Mouse (Mus musculus) common myeloid progenitor, adult 5-6 weeks (primary cell): ENCODE data around the gene Tmem174. TPM values are rescaled to one million over a fixed set of nuclear protein-coding genes. Genes with fewer than 3 reads are reported as not detected.

Experiments
- ATAC-seq: replicated peaks from 2 replicates; pipeline ENCODE4 v1.8.0; 2016; ENCODE audit warnings: low read depth, mild to moderate bottlenecking, moderate TSS enrichment, inconsistent platforms; ENCODE audit not compliant: poor library complexity, severe bottlenecking
- total RNA-seq: library from RNA; stranded (forward); fragments of 200-1000, 187-1606 nt; gene quantifications from 2 replicates; pipeline ENCODE4 v1.2.3, GENCODE M21; 2017

Gene Tmem174
- total RNA-seq, 1 experiment from 2014 or later: not detected

DNA sequence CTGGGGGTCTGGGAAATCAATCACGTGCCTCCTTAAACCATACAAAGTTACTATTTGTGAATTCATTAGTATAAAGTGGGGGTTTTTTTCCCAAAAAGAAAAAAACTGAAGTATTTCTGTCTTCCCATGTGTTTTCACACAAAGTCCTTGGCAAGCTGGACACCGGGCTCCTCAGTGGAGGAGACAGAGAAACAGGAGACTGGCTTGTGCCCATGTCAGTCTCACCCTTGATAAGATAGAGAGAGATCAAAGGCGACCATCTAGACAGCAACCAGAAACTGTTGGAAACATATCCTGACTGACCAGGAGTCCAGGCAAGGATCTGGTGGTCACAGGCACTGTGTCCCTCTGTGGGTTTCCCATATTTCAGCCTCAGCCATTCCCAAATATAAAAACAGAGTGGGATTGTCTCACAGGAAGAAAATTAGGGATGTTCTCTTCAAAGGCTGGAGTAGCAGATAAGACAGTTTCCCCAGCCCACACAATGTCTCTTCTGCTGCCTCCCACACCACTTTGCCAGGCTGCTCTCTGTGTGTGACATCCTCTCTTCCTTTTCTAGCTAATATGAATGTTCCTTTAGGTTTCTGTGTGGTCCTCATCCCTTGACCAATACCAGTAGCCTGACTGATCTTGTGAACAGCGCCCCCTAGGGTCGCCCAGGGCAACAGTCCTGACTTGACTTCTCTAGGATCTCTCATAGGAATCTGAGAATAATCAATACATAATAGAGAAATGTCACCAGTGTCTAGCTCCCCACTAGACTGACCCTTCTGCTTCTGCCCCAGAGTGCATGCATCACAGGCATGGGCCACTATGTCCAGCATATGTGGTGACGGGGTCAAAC is 3.3 kb downstream of the Tmem174 start:
- no peak for ATAC-seq

- no peak for ATAC-seq
Measured at GRCm38 (mm10) chr13:98632306-98632942, 4.8 kb downstream of the Tmem174 start.

DNA sequence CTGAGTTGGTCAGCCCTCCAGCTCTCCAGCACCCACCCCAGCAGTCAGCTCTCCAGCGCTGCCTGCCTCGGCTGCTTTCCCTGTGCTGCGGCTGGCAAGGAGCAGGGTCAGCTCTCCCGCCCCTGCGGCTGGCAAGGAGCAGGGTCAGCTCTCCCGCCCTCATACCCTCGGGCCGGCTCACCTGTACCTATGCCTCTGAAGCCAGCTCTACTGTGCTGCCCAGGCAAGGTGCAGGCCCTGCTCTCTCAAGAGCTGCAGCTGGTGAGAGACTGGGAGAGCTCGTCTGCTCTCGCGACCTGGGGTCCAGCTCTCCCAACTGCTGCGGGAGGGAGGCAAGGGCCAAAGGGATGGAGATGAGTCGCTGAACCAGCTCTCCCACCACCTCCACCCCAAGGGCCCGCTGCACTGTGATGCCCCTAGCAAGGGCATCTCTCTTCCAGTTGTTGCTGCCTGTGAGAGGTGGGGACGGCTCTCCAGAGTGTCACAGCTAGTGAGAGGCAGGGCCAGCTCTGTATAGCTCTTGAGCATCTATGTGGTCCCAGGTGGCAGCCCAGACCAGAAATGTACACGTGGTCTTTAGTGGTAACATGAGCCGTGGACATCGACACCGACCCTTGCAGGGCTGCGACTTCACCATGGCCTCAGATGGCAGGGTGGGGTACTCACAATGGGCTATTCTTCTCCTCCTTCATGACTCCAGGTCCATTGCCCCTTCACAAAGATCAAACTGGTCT is 5.9 kb downstream of the Tmem174 start:
- ATAC-seq: no peak

GRCm38 (mm10) chr13:98626736-98627135 is 10.5 kb downstream of the Tmem174 start:
- ATAC-seq: no peak

DNA sequence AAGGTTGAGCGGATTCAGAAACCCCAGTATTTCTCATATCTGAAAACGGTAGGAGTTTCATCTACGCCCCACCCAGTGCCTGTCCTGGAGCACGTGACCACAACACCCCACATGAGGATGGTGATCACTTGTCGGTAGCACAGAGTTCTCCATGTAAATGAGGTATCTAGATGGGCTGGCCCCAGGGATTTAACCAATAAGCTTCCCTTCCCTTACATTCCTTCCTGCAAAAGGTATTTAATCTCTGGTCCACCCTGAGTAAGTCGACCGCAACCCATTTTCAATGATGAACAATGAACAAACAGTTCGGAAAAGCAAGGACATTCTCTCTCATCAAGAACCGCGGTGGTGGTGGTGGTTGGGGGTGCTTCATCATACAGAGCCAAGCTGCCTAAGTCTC is 12.7 kb downstream of the Tmem174 start:
- no peak for ATAC-seq

- no peak for ATAC-seq
Measured at GRCm38 (mm10) chr13:98622881-98623549, 14.2 kb downstream of the Tmem174 start.

- no peak for ATAC-seq
Measured at GRCm38 (mm10) chr13:98617429-98618067, 19.7 kb downstream of the Tmem174 start.

DNA sequence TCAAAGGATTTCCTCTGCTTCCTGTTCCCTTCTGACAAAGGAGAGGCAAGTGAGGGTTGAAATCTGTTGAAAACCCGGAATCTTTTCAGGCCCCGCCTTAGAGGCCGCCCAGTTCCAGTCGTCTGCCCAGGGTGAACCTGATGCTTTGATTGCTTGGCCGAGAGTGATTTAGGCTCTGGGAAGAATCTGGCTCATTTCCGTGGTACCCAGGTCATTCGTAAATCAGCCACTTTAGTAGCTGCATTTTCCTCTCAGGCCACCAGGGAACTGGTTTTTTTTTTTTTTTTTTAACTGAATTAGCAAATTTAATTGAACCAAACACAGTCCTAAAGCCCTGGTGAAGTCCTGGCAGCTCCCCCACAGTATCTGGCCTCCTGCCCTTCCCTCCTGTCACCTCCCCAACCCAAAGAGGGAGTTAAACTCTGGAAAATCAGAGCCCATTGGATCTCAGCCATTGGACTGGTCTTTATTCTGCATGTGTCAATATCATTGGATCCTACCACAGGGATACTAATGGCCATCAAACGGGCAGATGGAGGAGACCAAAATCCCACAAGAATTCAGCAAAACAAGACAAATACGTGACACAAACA is 29.2 kb downstream of the Tmem174 start:
- ATAC-seq: no peak

- no peak for ATAC-seq
Measured at GRCm38 (mm10) chr13:98603799-98604198, 33.4 kb downstream of the Tmem174 start.

- ATAC-seq: no peak
Measured at GRCm38 (mm10) chr13:98596746-98597145, 40.5 kb downstream of the Tmem174 start.

- ATAC-seq: no peak
Measured at GRCm38 (mm10) chr13:98594726-98595141, 42.5 kb downstream of the Tmem174 start.

- no peak for ATAC-seq
Measured at GRCm38 (mm10) chr13:98593938-98594539, 43.2 kb downstream of the Tmem174 start.

DNA sequence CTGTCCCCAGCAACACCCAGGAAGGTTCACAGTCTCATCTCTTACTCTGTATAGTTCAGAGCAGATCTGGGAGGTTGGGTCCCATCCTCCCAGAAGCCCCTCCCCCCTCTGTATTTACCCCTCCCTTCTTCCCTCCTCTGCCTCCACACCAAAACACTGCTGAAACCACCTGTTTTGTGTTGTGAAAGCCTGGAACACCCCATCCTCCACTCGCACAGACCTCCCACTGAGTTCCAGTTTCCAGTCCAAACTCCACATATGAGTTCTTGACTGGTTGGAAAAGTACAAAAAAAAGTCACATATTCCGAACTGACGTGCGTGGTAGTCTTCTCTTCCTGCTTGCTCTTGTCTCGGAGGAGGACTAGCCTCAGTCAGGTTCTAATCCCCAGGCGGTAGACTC is 45.8 kb downstream of the Tmem174 start:
- ATAC-seq: no peak

DNA sequence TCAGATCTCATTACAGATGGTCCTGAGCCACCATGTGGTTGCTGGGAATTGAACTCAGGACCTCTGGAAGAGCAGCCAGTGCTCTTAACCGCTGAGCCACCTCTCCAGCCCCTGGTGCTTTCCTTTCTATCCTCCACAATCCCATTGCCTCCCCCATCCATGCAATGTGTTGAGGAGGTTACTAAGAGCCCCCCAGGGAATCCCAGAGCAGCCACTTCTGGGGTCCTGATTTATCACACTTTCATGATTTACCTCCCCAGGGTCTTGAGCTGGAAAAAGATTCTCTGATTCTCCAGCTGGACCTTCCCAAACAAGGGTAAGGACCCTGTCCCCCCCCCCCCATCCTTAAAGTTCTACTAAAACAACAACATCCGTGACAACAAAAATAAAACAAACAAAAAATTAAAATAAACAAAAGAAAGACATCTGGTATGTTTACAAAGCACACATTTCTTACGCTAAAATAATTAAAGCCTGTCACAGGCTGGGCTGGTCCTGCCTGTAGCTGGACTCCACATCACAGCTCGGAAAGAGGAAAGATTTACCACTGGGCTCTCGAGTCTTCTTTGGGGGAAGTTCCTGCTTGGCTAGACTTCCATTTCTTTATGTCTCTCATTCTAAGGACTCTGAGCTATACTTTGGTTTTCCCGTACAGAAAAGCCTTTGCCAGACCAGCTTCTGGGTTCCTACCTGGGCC is 46.4 kb downstream of the Tmem174 start:
- ATAC-seq: no peak

DNA sequence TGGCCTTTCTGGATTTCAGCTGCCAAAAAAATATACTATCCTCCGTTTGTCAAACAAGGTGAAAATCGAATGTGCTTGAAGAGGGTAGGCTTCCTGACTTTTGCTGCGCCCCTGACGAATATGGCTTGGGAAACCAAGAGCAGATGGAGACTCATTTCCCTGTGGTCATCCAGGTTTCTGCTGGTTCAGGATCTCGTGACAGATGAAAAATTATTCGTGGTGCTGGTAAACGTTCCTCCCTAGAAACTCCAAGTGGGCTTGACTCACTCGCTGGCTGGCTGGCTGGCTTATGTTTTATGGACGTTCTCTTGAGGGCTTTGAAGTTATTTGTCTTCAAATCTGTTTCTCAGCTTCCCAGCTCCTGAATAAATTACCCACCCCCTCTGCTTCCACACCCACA is 47.6 kb downstream of the Tmem174 start:
- ATAC-seq: no peak

DNA sequence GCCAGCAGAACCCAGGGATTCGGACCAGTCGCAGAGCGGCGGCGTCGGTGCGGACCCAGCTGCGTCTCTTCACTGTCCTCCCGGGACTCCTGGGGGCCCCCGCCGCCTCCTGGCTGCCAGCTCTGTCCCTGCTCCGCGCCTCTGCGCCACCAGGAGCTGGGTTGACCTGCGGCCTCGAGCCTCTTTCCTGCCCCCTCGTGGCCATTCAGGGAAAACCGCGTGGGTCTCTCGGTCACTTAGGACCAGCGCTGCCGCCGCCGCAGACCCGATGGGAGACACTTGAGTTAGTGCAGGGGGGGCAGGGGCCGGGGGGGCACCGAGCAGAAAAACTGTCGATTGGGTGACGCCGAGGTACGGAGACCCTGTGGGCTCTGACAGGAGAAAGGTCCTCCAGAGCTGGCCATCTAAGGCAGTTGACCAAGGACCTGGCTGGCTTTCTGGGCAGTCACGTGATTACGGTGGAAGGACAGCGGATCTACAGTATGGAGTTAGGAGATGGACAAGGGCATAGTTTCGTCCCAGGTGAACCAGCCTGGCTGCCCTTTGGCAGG is 48.2 kb downstream of the Tmem174 start:
- ATAC-seq: peak; percentile 94

DNA sequence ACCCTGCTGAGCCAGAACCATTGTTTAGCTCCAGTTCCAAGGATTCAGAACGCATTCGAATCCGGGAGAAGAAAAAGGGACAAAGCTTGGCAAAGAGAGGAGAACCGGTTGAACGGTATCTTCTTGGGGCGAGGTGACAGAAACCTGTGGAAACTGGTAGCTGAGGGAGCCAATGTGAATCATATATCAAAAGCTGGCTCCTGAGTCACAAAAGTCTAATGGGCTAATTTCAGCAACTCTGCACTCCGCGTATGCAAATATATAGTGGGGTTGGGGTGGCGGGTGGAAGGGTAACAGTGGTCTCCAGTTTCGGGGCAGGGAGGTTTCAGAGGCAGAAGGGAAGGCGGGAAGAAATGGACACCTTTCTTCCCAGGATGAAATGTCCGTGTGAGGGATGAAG is 48.7 kb downstream of the Tmem174 start:
- ATAC-seq: no peak

DNA sequence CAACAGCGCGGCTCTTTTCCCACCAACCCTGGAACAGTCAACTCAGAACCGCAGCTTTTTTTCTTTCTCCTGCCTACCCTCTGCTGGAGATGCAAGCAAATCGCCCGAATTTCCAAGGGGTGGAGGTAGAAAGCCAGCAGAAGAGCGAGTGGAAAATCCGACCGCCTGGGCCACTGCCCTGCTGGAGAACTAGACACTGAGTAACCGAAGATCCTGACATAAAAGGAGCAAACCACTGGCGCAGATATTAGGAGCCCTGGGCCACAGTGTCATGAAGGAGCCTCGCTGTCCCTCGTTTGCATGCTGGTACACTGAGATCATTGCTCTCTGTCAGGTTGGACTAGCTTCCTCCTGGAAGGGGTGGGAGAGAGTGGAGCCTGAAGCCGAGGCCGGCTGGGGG is 49.6 kb downstream of the Tmem174 start:
- no peak; the same call in 1 of the 2 replicates for ATAC-seq
